Mouse (Mus musculus): Measurements from ENCODE around the gene Sulf2. TPM values are rescaled to one million over a fixed set of nuclear protein-coding genes. Genes with fewer than 3 reads are reported as not detected.
A peak's percentile ranks its signal among the peaks of the same experiment; 100 is the strongest.

Gene Sulf2
- polyA plus RNA-seq, 1 experiment: 78.8 TPM

DNA sequence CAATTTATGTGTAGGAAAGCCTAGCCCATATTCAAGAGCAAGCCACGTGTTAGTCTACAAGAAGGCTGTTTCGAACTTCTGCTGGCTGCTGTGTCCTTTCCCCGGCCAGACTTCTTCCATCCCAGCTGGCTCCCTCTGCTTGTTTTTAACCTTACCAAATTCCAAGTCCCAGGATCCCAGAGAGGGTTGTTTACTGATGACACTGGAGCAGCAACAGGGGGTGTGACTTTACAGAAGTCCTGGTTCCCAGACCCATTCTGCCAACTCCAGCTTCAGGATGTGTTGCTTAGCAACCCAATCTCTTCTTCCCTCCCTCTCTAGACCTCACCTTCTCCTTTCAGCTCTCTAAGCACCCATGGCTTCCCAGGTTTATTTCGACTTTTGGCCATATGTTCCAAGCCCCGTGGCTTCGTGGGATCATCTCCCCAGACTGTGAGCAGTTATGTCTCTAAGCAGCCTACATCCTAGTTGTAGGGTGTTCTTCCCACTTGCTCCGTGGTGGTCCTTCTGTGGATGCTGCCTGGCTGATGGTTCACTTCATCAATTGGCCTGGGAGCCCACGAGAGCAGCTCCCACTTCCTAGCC lies 20.2 kb upstream of the Sulf2 start:
- no peak for DNase-seq (ENCODE audit: low spot score)

- DNase-seq (ENCODE audit: low spot score): no peak
Observed at GRCm38 (mm10) chr2:166175145-166175544, 19.7 kb upstream of the Sulf2 start.

GRCm38 (mm10) chr2:166173169-166173568 lies 17.7 kb upstream of the Sulf2 start:
- no peak for DNase-seq (ENCODE audit: low spot score)

GRCm38 (mm10) chr2:166170173-166170572 lies 14.7 kb upstream of the Sulf2 start:
- no peak for DNase-seq (ENCODE audit: low spot score)

DNA sequence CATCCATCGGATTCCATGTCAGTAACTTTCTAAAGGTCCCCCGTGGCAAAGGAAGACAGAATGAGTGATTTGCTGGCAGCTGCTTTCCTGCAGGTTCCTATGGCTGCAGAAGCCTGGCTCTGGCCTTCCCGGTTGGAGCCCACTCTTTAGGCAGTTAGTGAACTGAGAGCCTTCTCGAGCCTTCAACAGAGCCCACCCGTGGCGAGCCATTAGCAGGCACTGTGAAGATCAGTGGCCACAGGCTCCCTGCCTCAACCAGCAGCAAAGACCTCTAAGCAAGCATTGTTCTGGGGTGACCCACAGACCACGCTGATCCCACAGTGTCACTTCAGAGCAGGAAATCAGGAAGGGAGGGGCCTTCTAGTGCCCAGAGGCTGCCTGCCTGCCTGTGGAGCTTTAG lies 13.4 kb upstream of the Sulf2 start:
- no peak for DNase-seq (ENCODE audit: low spot score)

DNA sequence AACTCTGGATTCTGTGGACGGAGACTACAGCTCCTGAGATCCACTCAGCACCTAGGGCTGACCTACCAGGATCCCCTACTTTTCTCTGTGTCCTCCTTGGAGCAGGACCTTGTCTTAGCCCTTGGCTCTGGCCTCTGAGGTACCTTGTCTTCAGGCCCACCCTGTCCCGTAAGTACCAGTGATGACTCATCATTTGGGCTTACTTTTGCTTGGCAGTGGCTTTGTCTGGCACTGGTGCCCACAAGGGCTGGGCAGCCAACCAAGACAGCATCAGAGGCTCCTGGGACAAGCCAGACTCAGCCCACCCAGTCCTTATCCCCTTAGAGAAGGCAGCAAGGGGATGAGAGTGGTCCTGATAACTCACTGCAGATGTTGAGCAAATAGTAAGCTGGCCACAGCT lies 11.9 kb upstream of the Sulf2 start:
- no peak for DNase-seq (ENCODE audit: low spot score)

GRCm38 (mm10) chr2:166165396-166165795 lies 9.9 kb upstream of the Sulf2 start:
- no peak for DNase-seq (ENCODE audit: low spot score)

DNA sequence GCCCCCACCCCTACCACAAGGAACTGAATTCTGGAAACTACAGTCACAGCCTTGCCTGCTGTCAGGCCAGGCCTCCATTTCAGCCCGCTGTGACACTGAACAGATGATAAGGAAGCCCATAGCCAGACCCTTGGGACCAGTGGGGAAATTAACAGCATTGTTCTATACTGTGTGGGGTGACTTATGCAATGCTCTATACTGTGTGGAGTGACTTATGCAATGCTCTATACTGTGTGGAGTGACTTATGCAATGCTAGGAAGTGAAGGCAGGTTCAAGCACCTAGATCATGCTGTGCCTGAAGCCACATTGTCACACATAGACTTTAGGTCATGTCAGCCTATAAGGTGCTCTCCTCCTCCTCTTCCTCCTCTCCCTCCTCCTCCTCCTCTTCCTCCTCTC lies 9.1 kb upstream of the Sulf2 start:
- DNase-seq (ENCODE audit: low spot score): no peak

DNA sequence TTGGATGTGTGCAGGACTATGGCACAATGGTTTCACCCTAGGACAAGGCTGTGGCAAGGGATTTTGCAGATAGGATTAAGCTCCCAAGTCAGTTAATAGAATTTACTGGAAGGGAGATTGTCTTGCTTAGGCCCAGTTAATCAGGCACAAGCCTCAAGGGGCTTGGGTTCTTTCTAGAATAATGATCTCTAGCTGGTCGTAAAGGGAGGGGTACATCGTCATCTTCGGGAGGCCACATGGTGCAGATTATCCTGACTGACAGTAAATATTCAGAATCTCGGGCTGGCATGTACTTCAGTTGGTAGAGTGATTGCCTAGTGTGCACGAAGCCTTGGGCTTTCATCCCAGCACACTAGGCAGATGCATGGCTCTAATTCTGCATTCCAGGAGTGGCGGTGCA lies 8.5 kb upstream of the Sulf2 start:
- DNase-seq (ENCODE audit: low spot score): no peak

DNA sequence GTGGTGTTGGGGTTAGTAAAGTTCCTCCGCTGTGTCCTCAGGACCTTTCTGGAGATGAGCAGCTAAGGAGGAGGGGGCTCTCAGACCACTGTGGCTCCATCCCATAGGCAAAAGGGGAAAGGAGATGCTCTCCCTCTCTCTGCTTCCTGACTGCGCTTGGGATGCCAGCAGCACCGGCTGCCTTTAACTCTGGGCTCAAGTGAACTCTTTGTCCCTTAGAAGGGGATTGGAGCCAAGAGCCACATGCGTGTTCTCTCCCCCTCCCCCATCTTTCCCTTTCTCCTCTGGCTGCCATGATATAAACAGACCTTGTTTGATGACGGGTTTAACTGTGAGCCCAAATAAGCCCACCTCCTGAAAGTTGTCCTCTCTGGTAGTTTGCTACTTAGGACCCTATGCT lies 7.8 kb upstream of the Sulf2 start:
- no peak for DNase-seq (ENCODE audit: low spot score)

GRCm38 (mm10) chr2:166162160-166162559 lies 6.7 kb upstream of the Sulf2 start:
- DNase-seq (ENCODE audit: low spot score): no peak

GRCm38 (mm10) chr2:166159276-166159675 lies 3.8 kb upstream of the Sulf2 start:
- DNase-seq (ENCODE audit: low spot score): no peak

DNA sequence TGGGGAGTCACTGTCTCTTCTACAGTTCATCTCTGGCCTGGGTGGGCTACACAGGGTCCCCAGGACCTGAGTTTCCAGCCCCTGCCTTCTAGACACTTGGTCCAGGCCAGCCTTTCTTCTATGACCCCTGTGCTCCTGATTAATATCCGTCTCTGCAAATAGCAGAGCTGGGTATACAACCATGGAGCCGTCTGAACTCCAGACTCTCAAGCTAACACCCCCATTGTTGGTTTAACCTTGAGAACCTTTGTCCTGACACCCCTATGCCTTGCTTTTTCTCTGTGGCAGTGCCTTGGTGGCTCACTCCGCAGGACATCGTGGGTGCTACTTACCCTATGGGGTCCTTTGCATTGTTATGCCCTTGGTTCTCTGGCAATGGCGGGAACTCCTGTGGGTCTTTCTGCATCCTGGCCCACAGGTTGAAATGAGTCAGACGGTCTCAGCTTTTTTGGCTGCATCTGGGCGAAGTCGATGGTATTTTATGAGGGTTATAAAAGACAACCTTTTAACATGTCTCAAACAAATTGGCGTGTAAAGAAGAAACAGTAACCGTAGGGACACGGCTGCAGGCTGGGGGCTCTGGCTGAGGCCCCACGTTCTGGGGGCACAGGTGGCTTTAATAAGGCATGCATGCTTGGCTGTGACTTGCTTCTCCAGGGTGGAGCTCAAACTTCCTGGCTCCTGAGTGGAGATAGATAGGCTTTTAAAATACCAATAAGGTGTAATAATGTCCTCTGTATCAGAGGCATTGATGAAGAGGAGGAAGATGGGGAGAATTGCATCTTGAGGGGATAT lies 2.5 kb upstream of the Sulf2 start:
- no peak for DNase-seq (ENCODE audit: low spot score)

- no peak for DNase-seq (ENCODE audit: low spot score)
Observed at GRCm38 (mm10) chr2:166157144-166157543, 1.7 kb upstream of the Sulf2 start.

DNA sequence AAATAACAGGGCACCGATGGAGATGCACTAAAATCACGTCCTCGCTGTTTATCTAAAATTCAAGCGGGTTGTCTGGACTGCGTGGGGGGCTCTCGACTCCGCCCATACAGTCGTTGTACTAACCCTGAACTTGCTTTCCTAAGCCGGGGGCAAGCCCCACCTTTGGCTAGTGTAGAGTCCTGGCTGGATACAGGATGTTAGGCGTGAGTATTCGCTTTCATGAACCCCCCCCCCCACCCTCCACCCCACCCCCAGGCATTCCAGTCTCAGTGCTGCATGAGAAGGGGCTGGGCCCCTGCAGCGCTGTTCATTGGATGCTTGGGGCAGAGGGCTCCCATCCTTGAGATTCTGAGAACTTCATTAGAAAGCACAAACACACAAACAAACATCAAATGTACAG lies 659 bp upstream of the Sulf2 start:
- no peak for DNase-seq (ENCODE audit: low spot score)

DNA sequence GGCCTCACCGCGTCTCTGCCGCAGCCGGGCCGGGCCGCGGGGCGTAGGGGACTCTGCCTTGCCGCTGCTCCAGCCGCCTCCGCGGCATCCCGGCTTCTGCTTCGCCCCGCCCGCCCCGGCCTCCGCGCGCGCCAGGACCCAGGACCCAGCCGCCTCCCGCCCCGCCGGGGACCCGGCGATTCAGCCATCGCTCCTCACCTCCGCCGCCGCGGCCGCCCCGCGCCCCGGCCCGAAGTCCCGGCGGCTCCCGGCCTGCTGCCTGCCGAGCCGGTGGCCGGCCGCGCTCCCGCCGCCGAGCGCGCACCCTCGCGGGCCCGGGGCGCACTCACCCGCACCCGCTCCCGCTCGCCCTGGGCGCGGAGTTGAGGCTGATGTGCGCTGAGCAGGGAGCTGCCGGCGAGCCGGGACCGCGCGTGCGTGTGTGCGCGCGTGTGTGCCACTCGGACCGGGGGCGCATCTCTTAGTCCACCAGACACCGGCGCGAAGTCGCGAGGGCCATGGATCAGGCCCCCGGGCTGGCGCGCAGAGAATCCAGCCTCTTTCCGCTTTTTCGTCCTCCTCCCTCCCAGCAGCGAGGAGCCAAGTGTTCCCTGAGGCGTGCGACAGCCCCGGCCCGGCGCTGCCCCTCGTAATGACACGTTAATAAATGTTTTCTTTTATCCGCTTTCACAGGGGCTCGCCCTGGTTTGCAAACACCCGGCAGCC lies 562 bp downstream of the Sulf2 start:
- DNase-seq (ENCODE audit: low spot score): peak; percentile 68

DNA sequence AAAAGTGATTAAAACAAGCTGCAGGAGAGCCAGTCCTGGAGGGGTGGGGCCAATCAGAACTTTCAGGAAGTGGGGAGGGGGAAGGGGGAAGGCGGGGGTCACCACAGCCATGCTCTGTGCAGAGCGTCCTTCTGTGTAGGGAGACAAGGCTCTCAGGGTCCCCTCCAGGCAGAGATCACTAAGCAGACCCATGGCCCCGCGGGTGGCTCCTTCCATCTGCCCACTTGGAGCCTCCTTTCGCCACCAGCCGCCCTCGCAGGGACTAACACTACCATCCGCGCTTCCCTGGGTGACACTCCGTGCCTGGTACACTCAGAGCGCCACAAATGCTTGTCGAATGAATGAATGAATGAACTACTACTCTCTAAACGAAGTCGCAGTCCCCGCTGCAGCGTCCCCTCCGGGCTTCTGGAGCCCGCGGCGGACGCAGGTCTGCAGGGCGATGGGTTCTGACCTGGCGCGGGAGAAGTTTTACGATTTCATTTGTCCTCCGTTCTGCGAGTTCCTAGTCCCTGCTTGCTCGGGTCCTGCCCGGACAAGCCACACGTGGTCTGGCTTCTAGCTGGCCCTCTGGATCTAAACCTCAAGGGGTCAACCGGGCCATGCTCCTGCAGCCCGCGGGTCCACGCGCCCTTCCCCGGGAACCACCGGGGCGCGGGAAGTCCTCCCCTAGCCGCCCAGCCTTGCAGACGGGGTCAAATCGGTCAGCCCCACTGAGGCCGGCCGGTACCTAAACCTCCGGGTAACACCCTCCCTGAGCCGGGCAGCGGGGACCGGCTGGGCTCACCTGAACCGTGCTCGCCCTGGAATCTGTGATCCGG lies 1.4 kb downstream of the Sulf2 start:
- peak; percentile 80 for DNase-seq (ENCODE audit: low spot score)

DNA sequence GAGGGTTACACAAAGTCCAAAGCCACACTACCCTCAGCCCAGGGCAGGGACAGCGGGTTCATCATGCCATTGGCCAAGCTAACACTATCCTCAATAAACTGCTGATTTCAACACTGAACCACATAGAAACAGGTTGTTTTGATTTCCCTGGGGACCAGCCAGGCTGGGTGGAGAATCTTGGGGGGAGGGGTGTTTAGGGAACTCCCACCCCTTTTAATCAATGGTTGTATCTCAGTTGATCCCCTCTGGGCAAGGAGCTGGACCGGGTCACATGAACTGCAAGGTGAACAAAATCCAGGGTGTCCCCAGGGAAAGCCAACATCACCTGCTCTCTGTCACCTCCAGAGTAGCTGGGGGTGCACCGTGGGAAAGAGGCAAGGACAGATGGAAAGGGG lies 2.1 kb downstream of the Sulf2 start:
- peak; percentile 37 for DNase-seq (ENCODE audit: low spot score)

DNA sequence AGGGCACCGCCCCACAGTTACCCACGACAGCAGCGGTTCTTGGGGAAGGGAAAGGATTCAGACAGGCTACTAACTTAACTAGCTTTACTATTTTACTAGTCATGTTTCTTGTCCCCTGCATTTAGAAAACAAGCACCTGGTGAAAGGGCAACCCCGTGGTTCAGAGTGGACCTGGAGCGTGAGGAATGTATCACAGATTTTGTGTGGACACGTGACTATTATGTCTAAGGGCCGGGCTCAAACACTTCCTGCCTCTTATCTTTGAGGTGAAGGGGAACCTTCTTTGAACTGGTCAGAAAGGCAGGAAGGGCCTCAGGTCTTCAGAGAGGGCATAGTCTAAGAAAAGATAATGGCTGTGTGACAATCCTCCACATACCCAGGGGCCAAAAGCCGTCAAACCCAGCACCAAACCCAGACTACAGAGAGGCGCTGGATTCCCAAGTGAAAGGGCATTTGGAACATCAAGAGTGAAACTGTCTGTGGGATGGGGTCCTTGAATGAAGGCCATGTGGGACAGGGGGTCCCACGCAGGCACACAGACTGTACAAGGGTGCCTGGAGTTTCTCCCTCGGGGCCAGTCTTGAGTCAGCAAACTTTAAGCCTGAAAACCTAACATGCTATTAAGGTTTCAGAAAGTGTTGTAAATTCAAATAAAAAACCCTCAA lies 2.6 kb downstream of the Sulf2 start:
- DNase-seq (ENCODE audit: low spot score): no peak

DNA sequence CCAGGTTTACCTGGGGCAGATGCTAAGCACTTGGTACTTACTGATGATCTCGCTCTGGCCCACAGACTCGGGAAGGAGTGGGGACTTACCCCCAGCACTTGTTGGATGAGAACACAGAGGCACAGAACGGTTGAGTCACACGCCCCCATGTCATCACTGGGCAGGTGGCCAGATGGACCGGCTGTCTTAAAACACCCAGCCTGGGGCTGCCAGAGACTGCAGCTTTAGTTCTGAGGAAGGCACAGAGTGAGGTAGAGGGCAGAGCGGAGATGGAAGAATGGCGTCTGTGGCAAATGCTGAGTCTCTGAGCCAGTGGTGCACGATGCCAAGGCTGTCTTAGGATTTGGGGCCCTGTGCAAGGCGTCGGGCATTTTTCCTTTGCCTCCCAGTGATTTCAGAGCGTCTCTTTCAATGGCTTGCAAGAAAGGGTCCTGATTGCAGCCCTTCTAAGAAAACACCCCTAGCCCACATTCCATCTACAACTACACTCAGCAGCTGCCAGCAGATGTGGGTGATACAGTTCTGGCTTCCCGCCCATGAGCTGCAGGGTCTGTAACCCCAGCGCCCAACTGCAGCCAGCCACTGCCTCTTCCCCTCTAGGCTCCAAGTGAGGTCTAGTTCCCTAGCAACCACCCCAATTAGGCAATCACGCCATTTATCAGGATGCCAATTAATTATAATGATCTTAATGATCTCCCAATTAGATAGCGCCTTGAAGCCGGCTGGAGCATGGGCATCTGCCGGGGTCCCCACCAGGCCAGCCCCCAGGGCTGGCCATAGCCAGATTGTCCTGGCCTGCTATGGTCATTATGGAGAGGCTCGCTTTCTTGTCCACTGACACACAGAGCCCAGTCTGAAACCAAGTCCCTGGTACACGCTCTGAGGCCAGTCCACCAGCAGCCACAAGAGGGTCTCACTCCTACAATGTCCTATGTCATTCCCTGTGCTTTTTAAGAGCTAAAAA lies 3.7 kb downstream of the Sulf2 start:
- DNase-seq (ENCODE audit: low spot score): peak; percentile 45

All from urinary bladder, adult 2 months (tissue).